Mouse (Mus musculus): ENCODE measurements at regions not wholly inside any gene's neighbourhood (a gene's known extent, or its start where the extent isn't known, plus 50 kb on each side); places are given as distances from the start of the nearest gene placed in this dataset.

DNA sequence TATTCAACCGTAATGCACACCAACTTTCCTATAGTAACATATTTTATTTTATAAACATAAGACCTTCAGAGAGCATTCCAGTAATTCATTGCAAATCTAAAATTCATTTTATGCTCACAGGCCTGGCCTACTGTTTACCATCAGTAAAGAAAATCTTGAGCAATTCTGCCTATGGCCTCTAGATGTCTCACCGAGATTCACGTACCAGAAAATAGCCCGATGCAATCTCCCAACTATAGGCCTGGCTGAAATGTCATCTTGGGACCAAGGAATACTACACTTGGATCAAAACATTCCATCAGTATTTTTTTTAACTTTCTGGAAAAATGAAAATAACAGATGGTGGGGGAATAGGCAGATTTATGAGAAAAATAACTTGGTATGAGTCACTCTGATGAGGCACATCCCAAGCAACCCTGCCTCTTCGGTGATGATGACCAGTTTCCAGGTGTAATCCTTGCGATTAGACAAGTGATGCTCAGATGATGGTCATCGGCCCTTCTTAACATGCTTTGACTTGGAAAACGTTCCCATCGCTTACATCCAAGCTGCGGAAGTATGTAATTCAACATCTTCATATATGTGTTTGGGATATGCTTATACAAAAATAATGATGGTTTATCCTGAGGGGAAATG lies 439.9 kb downstream of the Nyap2 start:
- peak; percentile 61 for DNase-seq

DNA sequence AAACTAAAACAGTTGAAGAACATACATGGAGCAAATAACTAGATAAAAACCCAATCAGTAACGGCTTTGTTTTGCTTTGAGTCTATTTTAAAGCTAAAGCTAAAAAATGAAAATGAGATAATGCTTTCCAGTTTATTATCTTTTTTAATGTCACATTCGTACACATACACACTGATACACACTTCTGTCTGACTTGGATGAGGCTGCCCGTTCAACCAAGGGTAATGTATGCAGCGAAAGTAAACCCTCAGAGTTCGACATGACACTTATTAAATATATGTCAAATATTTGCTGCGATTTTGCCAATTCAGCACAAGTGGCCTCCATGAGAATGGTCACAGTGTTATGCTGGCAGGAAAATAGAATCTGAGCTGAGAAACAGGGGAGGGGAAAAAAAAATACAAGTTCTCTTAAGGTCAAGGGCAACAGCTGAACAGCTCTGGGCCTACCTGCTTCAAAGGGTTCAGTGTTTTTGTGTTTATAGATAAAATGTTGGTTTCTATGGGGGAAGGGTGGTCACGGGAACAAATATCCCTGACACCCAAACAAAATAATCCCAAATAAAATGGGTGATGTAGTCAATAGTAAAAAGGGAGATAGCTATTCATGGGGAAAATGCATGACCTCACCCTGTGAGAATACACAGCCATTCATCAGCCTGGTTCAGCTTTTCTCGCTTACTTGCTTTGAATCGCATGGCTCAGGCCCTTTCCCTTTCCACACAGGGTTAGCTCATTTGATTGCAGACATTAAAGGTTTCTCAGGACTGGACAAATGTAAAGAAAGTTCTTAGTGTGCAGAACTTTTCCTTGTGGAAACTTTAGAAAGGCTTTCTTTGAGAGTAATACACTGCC lies 443.9 kb downstream of the Nyap2 start:
- DNase-seq, result peak; percentile 15

DNA sequence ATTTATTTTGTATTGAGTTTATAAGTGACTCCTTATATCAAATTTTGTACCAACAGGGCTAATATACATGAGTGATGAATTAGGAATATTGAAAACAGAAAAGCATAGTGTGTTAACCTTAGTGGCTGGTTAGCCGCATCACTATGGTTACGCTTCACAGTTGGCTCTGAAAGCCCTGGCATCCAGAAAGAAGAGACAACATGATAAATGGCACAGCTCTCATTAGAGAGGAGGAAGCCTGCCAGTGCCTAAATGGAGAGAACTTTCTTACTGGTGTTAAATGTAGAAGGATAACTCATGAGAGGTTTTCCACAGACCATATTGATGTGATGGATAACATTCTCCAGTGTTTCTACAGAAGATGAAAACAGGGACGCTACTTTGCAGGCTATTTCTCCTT lies 446.2 kb downstream of the Nyap2 start:
- DNase-seq, result no peak

DNA sequence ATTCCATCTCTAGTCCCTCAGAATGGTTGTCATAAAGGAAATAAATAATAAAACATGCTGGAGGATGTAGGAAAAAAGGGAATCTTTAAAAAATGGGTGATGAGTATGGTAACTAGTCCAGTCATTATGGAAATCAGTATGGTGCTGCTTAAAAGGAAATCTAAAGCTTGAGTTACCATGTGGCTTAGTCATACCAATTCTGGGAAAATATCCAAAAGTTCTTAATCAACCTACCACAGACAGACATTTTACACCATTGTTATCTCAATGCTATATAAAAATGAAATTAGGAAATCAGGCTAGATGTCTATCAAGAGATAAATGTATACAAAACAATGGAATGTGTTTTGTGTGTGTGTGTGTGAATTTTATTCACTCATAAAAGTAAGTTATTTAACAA lies 449.1 kb downstream of the Nyap2 start:
- DNase-seq, result no peak

DNA sequence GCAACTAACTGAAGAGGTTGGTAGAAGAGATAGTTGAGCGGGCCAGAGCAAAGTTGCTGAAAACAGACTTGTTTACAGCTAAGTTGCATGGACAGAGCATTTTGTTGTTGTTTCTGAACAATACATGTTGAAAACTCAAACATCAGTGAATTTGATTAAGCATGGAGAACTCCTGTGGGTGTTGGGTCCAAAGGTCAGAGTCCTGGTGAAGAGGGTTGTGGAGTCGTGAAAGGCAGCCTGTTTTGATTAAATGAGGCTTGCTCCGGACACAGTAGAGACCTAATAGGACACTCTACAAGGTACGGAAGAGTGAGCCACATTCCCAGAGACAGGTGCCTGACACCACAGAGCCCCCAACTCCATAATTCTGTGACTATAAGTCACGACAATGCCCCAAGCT lies 461.1 kb downstream of the Nyap2 start:
- DNase-seq, result no peak

DNA sequence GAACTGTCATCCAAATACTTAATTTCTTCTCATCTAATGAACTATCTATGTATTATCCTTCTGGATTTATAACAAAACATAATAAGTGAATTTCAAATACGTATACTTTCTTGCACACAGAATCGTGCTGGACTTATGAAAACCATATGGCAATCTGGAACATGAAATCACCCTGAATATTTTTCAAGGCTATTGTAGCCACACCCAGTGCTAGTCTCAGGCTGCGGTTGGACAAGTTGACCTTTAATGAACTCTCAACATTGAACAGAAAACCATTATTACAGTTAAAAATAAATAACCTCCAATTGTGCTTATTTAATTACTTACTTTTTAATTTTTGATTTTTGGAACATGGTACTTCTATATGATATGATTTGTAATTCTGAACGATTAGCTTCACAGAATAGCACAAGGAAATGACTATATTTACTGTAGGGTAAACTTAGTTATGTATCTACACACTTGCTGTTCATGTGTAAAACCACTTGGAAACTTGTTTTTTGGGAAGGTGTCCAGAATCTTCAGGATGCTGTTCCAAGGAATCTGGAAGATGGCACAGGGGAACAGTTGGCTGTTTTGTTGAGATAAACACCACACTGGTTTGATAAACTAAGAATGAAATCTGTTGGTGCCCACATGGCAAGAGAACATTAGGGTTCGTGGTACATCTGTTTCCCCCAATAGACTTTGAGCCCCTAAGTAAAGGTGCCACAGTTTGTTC lies 463.0 kb downstream of the Nyap2 start:
- DNase-seq, result no peak

DNA sequence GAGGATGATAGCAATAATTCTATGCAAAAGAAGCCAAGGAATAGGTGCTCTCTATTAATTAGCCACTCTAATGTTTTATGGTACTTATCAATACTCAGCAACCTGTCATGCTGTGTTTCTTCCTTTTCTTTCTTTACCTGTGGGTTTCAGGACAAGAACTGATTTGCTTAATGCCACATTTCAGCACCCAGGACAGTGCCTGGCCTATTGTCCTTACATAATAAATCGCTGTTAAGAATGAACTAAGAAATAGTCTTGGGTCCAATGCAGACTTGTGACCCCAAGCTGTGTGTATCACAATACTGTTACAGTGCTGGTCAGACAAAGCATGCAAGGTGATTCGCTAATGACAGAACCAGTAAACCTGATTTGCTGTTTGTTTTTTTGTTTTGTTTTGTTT lies 472.2 kb downstream of the Nyap2 start:
- no peak for DNase-seq

DNA sequence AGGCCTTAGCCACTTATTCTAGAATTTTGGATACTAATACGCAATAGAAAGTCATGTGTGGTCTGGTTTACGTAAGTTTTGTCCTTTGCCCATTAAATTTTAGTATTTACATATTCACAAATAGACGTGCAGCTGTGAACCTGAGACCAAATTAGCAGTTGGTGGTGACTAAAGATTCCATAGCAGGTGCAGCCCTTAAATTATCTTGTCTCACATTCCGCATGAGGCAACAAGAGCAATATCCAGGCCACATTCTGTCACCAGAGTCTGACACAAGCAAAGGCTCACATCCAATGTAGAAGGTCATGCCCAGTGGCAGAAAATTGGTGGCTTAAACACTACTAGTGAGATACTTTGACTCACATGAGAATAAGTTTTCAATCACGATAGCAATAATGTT lies 473.0 kb downstream of the Nyap2 start:
- DNase-seq, result no peak

DNA sequence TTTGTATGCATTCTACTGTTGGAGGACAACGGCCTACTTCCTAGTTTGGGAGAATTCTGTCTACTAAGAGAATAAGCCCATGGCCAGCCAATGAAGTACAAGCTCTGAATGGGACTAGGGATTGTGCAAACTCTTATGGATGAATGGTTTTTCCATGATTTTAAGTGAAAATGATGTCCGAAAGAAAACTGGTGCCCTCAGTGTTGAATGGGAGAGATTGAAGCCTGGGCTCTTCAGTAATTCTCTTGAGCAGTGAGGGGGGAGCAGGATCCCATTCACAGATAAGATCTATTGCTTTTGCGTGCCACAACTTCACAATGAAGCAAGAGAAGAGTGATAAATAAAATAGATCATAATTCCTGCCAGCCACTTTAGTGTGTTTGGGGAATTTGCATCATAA lies 476.0 kb downstream of the Nyap2 start:
- DNase-seq, result peak; percentile 39

DNA sequence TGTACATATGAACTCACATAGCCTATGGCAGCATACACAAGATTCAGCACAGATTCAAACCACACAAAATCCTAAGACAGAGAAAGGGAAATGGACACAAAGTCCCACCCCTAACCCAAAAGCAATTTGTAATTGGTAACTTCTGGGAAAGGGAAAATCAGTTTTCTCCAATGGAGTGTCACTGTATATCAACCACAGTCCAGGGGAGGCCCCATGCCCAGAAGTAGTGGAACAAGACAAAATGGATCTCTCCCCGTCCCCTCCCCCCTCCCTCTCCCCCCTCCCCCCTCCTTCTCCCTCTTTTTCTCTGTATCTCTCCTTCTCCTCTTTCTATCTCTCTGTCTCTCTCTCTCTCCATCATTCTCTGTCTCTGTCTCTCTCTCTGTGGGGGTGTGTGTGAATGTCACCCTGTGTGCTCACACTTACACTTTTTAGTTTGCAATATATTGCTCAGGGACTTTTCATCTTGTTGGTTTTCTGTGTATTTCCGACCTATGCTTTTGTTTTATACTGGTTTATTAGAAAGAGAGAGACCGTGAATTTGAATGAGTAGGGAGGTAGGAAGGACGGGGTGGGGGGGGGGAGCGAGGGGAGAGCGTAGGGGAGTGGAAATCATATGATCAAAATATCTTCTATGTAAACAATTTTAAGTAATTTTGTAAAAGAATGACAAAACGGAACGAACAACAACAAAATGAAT lies 500.4 kb downstream of the Nyap2 start:
- no peak for DNase-seq

DNA sequence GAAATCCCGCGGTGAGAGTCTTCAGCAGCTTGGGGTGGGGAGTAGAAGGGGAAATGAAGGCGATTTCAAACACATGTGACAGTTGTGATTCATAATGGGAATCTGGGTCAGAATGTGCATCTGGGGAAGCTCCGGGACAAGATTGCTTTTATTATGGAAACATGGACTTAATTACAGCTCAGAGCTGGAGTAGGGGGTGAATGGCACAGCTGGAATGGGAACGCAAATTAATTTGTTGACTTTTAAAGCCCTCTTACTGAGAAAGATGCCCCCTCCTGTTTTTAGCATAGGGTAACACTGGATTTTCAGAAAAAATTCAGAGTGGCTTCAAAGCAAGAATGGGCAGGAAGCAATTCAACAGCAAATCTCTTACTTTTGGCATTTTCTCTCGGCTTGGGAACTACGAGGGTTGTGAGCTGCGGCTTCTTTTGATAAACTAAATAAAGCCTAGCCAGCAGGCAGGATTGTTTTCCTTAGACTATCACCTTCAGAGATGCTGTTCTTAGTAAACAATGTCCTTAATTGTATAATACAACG lies 501.0 kb downstream of the Nyap2 start:
- DNase-seq, result peak; percentile 84

DNA sequence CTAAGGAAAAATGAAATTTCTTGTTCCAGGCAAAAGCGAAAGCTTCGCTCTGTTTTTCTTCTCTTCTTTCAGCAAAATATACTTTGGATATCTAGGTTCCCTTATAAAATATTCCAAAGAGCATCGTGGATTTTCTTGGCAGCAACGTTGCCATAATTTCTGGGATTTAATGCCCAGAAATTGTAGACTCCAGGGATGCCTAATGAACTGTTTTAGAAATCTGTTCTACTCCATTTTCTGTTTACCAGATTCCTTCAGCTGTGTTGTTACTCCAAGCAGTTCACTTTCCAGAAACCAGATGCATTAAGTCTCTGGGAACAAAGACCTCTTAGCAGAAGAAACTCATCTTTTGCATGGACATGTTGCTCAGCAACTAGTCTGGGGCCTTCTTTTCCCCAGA lies 504.5 kb downstream of the Nyap2 start:
- DNase-seq, result no peak

DNA sequence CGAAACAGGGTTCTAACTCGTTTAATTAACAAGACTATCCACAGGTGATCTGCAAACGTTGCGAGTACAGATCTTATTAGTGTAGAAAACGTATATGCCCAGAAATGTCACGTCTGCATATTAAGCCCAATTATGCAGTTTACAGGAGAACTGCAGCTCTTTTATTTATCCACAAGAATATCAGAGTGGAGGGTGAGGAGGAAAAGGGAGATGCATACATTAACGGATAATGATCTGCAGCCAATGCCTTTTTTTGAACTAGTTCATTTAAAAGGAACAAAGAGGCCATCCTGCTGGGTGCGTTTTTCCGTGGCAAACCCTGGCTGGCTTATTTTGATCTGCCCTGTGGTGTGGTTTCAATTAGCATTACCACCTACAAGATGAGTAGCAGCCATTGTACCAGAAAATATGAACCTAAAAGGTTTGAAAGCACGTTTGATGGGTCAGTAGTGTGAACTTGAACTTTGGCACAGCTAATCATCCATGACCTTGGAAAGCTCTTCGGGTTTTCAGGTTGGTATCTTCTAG lies 511.1 kb downstream of the Nyap2 start:
- DNase-seq, result no peak

DNA sequence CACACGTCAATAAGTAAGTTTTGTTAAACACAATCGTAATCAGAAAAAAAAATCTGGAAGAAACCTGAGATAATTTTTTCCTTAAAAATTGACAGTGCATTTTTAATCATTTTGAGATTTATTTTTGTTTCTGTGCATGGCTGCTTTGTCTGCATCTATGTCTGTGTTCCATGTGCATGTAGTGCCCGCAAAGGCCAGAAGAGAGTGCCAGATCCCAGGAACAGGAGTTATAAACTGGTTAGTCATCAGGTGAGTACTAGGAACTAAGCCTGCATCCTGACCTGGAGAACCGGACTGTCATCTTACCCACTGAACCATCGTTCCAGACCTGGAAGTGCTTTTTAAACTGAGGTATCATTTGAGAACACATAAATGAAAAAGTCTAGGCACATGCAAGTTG lies 514.9 kb downstream of the Nyap2 start:
- DNase-seq, result peak; percentile 29

DNA sequence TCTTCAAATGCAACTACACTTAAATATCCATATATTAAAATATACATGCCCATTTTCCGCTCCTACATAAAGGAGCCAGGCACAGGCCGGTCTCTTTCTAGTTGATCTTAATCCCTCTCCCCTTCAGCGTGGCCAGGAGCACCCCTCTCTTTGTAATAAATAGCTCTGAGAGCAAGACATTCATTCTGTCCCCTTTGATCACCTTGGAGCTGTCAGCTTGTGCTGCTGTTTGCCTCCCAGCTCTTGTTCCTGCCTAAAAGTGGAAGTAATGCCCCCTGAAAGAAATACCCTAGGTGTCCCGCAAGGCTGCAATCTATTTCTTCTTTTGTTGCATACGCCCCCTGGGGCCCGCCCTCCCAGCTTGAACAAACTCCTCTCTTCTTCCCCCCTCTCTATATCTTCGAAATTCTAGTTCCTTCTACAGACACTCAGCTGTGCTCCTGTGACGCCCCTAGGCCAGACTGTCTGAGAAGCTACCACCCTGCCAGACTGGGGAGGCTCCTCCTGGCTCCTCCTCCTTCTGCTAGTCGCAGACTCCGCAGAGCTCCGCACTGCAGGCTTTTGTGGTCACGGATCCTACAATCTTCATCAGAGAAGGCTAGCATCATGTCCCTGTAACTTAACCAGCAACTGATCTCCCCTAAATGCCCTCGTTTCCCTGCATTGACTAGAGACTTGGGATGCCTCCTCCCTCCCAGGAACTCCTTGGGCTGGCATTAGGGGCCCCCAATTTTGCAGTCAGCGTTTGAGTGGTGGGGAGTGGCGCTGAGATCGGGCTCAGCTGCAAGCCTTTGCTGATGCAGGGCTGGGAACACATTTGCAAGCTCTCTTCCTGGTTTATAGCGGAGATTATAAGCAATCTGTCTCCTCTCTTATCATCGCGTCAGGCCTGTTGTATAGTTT lies 516.8 kb downstream of the Nyap2 start:
- DNase-seq, result peak; percentile 85

DNA sequence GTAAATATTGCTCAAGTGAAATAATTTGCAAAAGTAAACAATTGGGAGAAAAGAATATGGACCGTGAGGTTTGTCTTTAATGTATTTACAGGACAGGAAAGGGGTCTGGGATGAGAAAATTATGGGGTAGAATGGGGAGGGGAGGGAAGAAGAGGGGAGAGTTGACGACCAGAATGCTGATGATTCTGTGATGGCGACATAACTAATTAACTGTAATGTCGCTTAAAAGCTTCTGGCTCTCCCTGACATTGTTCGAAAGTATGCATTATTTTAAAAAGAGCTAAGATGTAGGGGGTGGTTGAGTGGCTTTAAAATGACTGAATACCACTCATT lies 517.4 kb downstream of the Nyap2 start:
- no peak for DNase-seq

DNA sequence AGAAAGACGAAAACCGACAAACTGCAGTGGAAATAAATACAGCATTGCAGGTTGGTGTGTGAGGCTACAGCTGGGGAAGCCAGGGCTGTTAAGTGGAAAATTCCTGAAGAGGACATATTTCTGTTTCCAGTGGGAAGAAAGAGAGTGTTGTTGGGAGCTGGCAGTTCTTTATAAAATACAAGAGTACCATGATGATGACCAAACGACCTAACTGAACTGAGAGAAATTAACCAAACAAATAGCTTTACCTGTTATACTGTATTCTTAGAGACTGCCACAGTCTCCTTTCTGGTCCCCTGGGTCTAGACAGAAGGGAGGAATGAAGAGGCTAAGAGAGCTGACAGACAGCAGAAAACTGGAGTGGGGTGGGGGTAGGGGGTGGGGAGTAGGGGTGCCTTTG lies 517.9 kb downstream of the Nyap2 start:
- peak; percentile 9 for DNase-seq

DNA sequence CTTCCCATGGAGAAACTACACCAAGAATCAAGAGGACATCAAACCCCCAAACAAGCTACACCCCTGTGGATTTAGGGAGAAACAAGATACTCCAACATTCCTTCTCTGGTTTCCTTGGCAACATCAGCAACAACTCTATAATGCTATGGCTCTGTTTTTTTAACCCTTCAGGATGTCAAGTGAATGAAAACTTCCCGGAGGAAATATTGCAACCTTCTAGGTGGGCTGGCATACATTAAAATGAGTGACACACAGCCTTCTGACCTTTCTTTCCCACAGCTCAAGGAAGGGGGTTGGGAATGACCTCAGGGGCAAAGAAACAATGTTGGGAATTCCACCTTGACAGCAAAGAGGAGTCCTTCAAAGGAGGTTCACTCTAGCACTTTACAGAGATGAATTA lies 532.0 kb downstream of the Nyap2 start:
- no peak for DNase-seq

DNA sequence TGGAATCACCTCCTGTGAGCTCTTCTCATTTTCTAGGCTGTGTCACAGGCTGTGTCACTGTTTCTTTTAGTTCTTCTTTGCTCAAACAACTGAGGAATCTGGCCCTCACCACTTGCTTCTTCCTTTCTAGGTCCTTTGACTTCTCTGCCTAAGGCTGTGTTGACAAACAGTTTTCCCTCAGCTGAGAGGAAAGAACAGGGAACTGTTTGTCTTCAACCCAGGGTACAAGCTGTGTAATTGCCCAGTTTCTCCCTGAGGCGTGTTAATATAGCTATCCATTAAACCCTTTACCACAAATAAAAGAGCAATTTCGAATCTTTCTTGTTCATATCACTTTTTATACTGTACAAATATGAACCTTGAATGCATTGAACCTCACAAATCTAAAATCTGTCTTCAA lies 542.1 kb downstream of the Nyap2 start:
- DNase-seq, result no peak

DNA sequence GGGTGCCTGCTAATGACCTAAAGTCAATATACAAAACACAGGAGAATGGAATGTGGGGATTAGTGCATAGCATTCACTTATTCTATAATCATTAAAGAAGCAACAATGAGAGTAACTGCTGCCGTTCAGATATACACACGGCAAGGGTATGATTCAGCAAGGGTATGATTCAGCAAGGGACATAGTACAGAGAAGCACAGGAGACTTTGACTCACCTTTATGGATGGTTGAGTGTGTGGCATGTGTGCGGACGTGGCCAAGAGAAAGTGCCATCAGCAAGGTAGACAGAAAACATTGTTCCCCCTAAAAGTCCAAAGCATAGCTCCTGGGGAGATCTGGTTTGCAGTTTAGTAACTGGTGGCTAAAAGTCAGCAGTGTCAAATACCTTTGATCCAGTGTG lies 547.4 kb downstream of the Nyap2 start:
- no peak for DNase-seq

DNA sequence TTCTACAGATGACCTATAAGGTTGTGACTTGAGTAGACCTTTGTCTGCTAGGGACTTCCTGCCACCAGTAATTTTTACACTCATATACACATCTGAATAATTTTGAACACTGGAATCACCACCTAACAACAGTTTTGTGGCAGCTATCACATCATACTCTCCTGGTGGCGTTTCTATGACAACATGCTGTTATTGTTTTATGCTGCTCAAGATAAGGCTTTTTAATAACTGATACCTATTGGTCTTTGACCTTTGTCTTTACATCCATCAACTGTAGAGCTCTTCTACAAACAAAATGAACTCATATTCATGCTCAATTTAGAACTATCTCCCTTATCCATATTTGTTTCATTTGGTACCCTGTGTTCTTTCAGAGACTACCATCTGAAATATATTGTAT lies 556.0 kb downstream of the Nyap2 start:
- no peak for DNase-seq

DNA sequence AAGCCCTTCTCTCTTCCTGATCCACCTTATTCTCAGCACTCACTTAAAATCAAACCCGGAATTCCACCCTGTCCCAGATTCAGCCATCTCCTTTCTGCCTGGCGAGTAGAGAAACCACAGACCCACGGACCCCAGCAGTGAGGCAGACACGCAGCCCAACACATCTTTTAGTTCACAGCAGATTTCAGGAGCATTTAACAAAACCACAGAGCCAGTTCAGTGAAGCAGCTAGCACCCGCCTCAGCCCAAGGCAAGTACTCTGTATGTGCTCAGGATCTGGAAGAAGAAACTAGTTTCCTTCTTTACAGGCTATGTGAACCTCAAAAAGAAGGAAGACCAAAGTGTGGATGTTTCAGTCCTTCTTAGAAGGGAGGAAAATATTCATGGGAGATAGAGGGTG lies 560.6 kb downstream of the Nyap2 start:
- DNase-seq, result no peak

Measured in retina, postnatal 1 day (tissue).